Mouse (Mus musculus): ENCODE results near the gene Ebpl.

GRCm38 (mm10) chr14:61346827-61347698 is 13.2 kb downstream of the Ebpl start:
- peak; percentile 43 for TF ChIP-seq CTCF (IDR thresholded peaks at IDR 0.05; ENCODE audit: low read depth)
- TF ChIP-seq EP300 (IDR thresholded peaks at IDR 0.05; ENCODE audit: low read depth), result no peak

Data from liver, postnatal 0 days (tissue).